Mouse (Mus musculus) CH12.LX (cell line): ENCODE measurements around the gene Erich2.

ENCODE experiments used
- CTCF ChIP-seq, 2 experiments: IDR thresholded peaks in 1 of 2; conservative IDR thresholded peaks in 1 of 2; 2 replicates each; pipeline ENCODE4 v1.5.1; 2011 to 2012; ENCODE audit warnings: low read depth in 2 of 2, low read length in 2 of 2, improper control_type of control experiment in 1 of 2, inconsistent platforms in 1 of 2, mild to moderate bottlenecking in 1 of 2, moderate library complexity in 1 of 2
- MAFK ChIP-seq: IDR thresholded peaks from 2 replicates; pipeline ENCODE4 v1.6.1; 2011; ENCODE audit warnings: low read length, improper control_type of control experiment; ENCODE audit not compliant: insufficient replicate concordance
- POLR2A ChIP-seq: IDR thresholded peaks from 2 replicates; pipeline ENCODE4 v1.6.1; 2011; ENCODE audit warnings: low read depth, mild to moderate bottlenecking, improper control_type of control experiment, low read length
- ZMIZ1 ChIP-seq: IDR thresholded peaks from 2 replicates; pipeline ENCODE4 v1.6.1; 2012; ENCODE audit warnings: low read depth, mild to moderate bottlenecking, inconsistent platforms, low read length, improper control_type of control experiment

DNA sequence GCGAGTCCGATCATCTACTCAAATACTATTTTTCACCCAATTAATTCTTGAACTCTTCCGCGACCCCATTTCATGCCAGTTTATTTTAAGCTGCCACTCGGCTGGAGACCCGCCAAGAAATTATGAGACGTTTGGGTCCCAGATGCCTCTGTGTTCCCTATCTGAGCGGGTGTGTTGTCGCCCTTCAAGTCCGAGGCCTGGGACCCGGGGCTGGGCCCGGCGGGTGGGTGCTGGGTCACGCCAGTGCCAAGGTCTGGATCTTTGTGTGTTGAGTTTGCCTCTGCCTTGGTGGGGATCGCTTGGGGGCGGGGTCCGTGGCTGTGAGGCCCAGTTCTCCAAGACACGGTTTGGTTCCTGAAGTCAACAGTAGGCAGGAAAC, 58.0 kb downstream of the Erich2 start:
- TF ChIP-seq CTCF (conservative IDR thresholded peaks at IDR 0.05 in 1 of 2, IDR thresholded peaks at IDR 0.05 in 1 of 2; ENCODE audit: low read depth in 2 of 2, low read length in 2 of 2) (no peak), ZMIZ1 (no peak), POLR2A (no peak), MAFK (no peak)
